Mouse (Mus musculus) cerebellum, adult 2 months (tissue): ENCODE measurements around the gene S1pr2.

Source experiments
- CTCF ChIP-seq: fragments of 200-500 bp; IDR thresholded peaks from 2 replicates; pipeline ENCODE4 v1.5.1; 2011; ENCODE audit warnings: low read depth, mild to moderate bottlenecking, control low read depth, low read length, moderate library complexity, borderline replicate concordance; ENCODE audit not compliant: insufficient read depth
- POLR2A ChIP-seq: fragments of 200-500 bp; IDR thresholded peaks from 2 replicates; pipeline ENCODE4 v1.6.1; 2011; ENCODE audit warnings: low read length, control low read depth, borderline replicate concordance; ENCODE audit not compliant: insufficient read depth

- TF ChIP-seq CTCF = no peak
- no peak for TF ChIP-seq POLR2A
These were observed 33.8 kb upstream of the S1pr2 start for GRCm38 (mm10) chr9:21010362-21010761.
